Mouse (Mus musculus): ENCODE measurements around the gene AA986860. TPM values are rescaled to one million over a fixed set of nuclear protein-coding genes. Genes with fewer than 3 reads are reported as not detected.

Gene AA986860
- polyA plus RNA-seq, 1 experiment from 2014 or later = 1.4 TPM

GRCm38 (mm10) chr1:130789512-130790451 lies 58.0 kb downstream of the AA986860 start:
- Histone ChIP-seq H3K4me1 (ENCODE audit: insufficient read depth) (no peaks in the 10 kb centered on the region), H3K27me3 (ENCODE audit: insufficient read depth, low read length) (no peaks in the 10 kb centered on the region), H3K4me3 (ENCODE audit: low read depth, low read length) (no peak overlapping the region), H3K4me2 (ENCODE audit: low read depth, low read length) (no peak overlapping the region), H3K27ac (ENCODE audit: low read depth) (no peak overlapping the region), H3K9ac (replicated peaks) (no peak overlapping the region), H3K9me3 (ENCODE audit: low read length) (no peaks in the 10 kb centered on the region), H3K36me3 (replicated peaks; ENCODE audit: insufficient read depth, low read length) (no peaks in the 10 kb centered on the region)
- no peak for DNase-seq
- no peak for ATAC-seq
- WGBS (ENCODE audit: insufficient replicate concordance) = 61% methylated on average over 3 of the region's 3 CpGs
- TF ChIP-seq CTCF (IDR thresholded peaks at IDR 0.05; ENCODE audit: low read depth) = no peak
- no peak for TF ChIP-seq EP300 (IDR thresholded peaks at IDR 0.05; ENCODE audit: low read depth)

Other genes with a start within 250 kb of the AA986860 start
- gene Zp3r, start 102.4 kb upstream of the AA986860 start, polyA plus RNA-seq (2015; fragmentation: Nextera tagmentation; extraction: Ambion mirVana) = not detected in 2 replicates
- gene C4bp, start 70.3 kb upstream of the AA986860 start, polyA plus RNA-seq (2015; fragmentation: Nextera tagmentation; extraction: Ambion mirVana) = 10.0 and 10.8 TPM in 2 replicates
- 0.07 TPM in 1 of 2 replicates, not detected in the other for gene Gm29427, start 16.2 kb upstream of the AA986860 start, polyA plus RNA-seq (2015; fragmentation: Nextera tagmentation; extraction: Ambion mirVana)
- gene Yod1, start 14.6 kb upstream of the AA986860 start, polyA plus RNA-seq (2015; fragmentation: Nextera tagmentation; extraction: Ambion mirVana) = 17.3 and 20.3 TPM in 2 replicates
- 2.0 and 2.6 TPM in 2 replicates for gene Pfkfb2, start 2.7 kb upstream of the AA986860 start, polyA plus RNA-seq (2015; fragmentation: Nextera tagmentation; extraction: Ambion mirVana)
- gene Fcamr, start 68.9 kb downstream of the AA986860 start, polyA plus RNA-seq (2015; fragmentation: Nextera tagmentation; extraction: Ambion mirVana) = not detected in 2 replicates
- gene Pigr, start 94.7 kb downstream of the AA986860 start, polyA plus RNA-seq (2015; fragmentation: Nextera tagmentation; extraction: Ambion mirVana) = 1.2 TPM in 2 replicates
- gene Fcmr, start 133.7 kb downstream of the AA986860 start, polyA plus RNA-seq (2015; fragmentation: Nextera tagmentation; extraction: Ambion mirVana) = 1.00 and 1.1 TPM in 2 replicates
- not detected in 2 replicates for gene Il24, start 155.5 kb downstream of the AA986860 start, polyA plus RNA-seq (2015; fragmentation: Nextera tagmentation; extraction: Ambion mirVana)
- not detected in 2 replicates for gene Il20, start 179.5 kb downstream of the AA986860 start, polyA plus RNA-seq (2015; fragmentation: Nextera tagmentation; extraction: Ambion mirVana)
- not detected in 2 replicates for gene Il19, start 208.1 kb downstream of the AA986860 start, polyA plus RNA-seq (2015; fragmentation: Nextera tagmentation; extraction: Ambion mirVana)

All from liver, postnatal 0 days (tissue).